Mouse (Mus musculus) spleen, adult 2 months (tissue): Measurements from ENCODE around the gene Ap5s1.

Experiments used
- CTCF ChIP-seq: fragments of 200-500 bp; IDR thresholded peaks from 2 replicates; pipeline ENCODE4 v1.5.1; 2011; ENCODE audit warnings: mild to moderate bottlenecking, inconsistent platforms; ENCODE audit not compliant: insufficient read depth, insufficient read length, insufficient replicate concordance; ENCODE audit errors: extremely low read depth
- POLR2A ChIP-seq: fragments of 200-500 bp; IDR thresholded peaks from 2 replicates; pipeline ENCODE4 v1.6.1; 2011; ENCODE audit warnings: low read depth, low read length, inconsistent platforms

DNA sequence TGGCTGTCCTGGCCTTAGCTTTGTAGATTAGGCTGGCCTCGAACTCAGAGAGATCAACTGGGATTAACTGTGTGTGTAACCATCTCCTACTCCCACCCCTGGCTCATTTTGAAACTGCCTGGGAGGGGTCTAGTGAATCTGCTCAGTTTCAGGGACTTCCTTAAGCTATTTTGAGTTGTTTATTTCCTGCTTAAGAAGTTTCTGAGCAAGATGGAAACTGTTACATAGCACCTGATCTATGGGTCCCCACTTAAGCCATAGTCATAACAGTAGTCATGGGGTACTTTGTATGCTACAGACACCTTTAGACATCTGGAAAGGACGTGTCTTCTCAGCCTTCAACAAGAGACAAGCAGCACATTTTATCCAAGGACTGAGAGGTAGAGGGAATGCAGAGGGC is 6.2 kb upstream of the Ap5s1 start:
- TF ChIP-seq CTCF (no peak), POLR2A (no peak)
